Mouse (Mus musculus) forebrain, postnatal 0 days (tissue): Measurements from ENCODE around the gene A730071L15Rik. TPM values are rescaled to one million over a fixed set of nuclear protein-coding genes. Genes with fewer than 3 reads are reported as not detected.
A peak's percentile ranks its signal among the peaks of the same experiment; 100 is the strongest.

ENCODE experiments used
- ATAC-seq: fragments of 200-750 bp; cut with Nextera tagmentation; 2 replicates; pipeline ENCODE4 v1.8.0; 2017; ENCODE audit warnings: mild to moderate bottlenecking, moderate library complexity
- DNase-seq: peaks from one replicate; pipeline ENCODE4 v3.0.0-alpha.2; 2015
- H3K27ac ChIP-seq: fragments of 300-500 bp; sonication (generic); 2 replicates; pipeline ENCODE4 v1.5.1; 2014; ENCODE audit warnings: low read depth, mild to moderate bottlenecking, antibody characterized with exemption, low read length, moderate library complexity, mixed read lengths
- H3K27me3 ChIP-seq: fragments of 300-500 bp; sonication (generic); 2 replicates; pipeline ENCODE4 v1.6.1; 2014; ENCODE audit warnings: mild to moderate bottlenecking, low read length, mixed read lengths; ENCODE audit not compliant: insufficient read depth
- H3K36me3 ChIP-seq: fragments of 300-500 bp; sonication (generic); 2 replicates; pipeline ENCODE4 v1.6.1; 2014; ENCODE audit warnings: mild to moderate bottlenecking, moderate library complexity; ENCODE audit not compliant: insufficient read depth
- H3K4me1 ChIP-seq: fragments of 300-500 bp; sonication (generic); 2 replicates; pipeline ENCODE4 v1.6.1; 2014; ENCODE audit warnings: antibody characterized with exemption; ENCODE audit not compliant: insufficient read depth
- H3K4me2 ChIP-seq: fragments of 300-500 bp; sonication (generic); 2 replicates; pipeline ENCODE4 v1.6.1; 2014; ENCODE audit warnings: low read depth, mild to moderate bottlenecking, moderate library complexity
- H3K4me3 ChIP-seq: fragments of 300-500 bp; sonication (generic); 2 replicates; pipeline ENCODE4 v1.5.1; 2014; ENCODE audit warnings: low read depth, low read length, mixed read lengths
- H3K9ac ChIP-seq: fragments of 300-500 bp; sonication (generic); 2 replicates; pipeline ENCODE4 v1.6.1; 2014; ENCODE audit warnings: mild to moderate bottlenecking
- H3K9me3 ChIP-seq: fragments of 300-500 bp; sonication (generic); 2 replicates; pipeline ENCODE4 v1.6.1; 2016; ENCODE audit warnings: low read length
- CTCF ChIP-seq: sonication (generic); IDR thresholded peaks from 2 replicates; pipeline ENCODE4 v1.5.1; 2016; ENCODE audit warnings: antibody characterized with exemption, control low read depth, low read depth
- WGBS: fragments of 180-500 bp; shearing (Covaris S2); extraction: QIAGEN DNeasy Blood & Tissue Kit; methylation state at CpG from one replicate; pipeline ENCODE4 v1.1.7; 2014; 5-methylcytosine and 5-hydroxymethylcytosine counted together
- polyA plus RNA-seq: library from polyadenylated mRNA; unstranded; fragments of >200 nt; fragmentation: Nextera tagmentation; extraction: Ambion mirVana; gene quantifications from 2 replicates; pipeline ENCODE4 v1.2.1, GENCODE M21; 2015
- total RNA-seq: library from RNA; depleted of rRNA; stranded (reverse); fragments of >200 nt; gene quantifications from 2 replicates; pipeline ENCODE4 v1.2.3, GENCODE M21; 2014

Gene A730071L15Rik
- total and polyA plus RNA-seq, 2 experiments from 2014 or later = 0.29 to 0.44 TPM

GRCm38 (mm10) chr11:6169041-6169663 is 30.7 kb upstream of the A730071L15Rik start:
- Histone ChIP-seq H3K9me3 (no peaks in the 10 kb centered on the region), H3K4me1 (no peaks in the 10 kb centered on the region), H3K4me2 (no peak overlapping the region), H3K36me3 (no peaks in the 10 kb centered on the region), H3K27me3 (no peaks in the 10 kb centered on the region), H3K27ac (no peak overlapping the region), H3K4me3 (no peak overlapping the region), H3K9ac (no peak overlapping the region)
- WGBS = 79% methylated on average over 2 of the region's 2 CpGs
- no peak for TF ChIP-seq CTCF
- no peak for ATAC-seq
- DNase-seq = no peak

- Histone ChIP-seq H3K9ac (no peak overlapping the region), H3K9me3 (no peaks in the 10 kb centered on the region), H3K4me3 (no peak overlapping the region), H3K4me1 (peaks cover 14% of the 10 kb centered on the region; the same call in 1 of the 2 replicates), H3K36me3 (no peaks in the 10 kb centered on the region), H3K27ac (no peak overlapping the region), H3K27me3 (no peaks in the 10 kb centered on the region), H3K4me2 (no peak overlapping the region)
- no peak for ATAC-seq
- no peak for TF ChIP-seq CTCF
- no peak for DNase-seq
- WGBS = 77% methylated on average over 7 of the region's 7 CpGs
These were observed 25.1 kb upstream of the A730071L15Rik start for GRCm38 (mm10) chr11:6174719-6175118.

- no peaks in the 10 kb centered on the region for H3K27me3 ChIP-seq
- H3K27ac ChIP-seq = no peak overlapping the region
- ATAC-seq (no peak), DNase-seq (no peak)
- no peak overlapping the region for H3K4me2 ChIP-seq
- H3K4me3 ChIP-seq = no peak overlapping the region
- no peaks in the 10 kb centered on the region for H3K36me3 ChIP-seq
- H3K4me1 ChIP-seq = peaks cover 15% of the 10 kb centered on the region; the same call in 1 of the 2 replicates
- TF ChIP-seq CTCF = no peak
- 68% methylated on average over 1 of the region's 1 CpGs for WGBS
- no peaks in the 10 kb centered on the region for H3K9me3 ChIP-seq
- H3K9ac ChIP-seq = no peak overlapping the region
These were observed 24.3 kb upstream of the A730071L15Rik start for GRCm38 (mm10) chr11:6175506-6175905.

GRCm38 (mm10) chr11:6177781-6178420 is 21.9 kb upstream of the A730071L15Rik start:
- H3K27ac ChIP-seq = no peak overlapping the region
- 62% methylated on average over 8 of the region's 8 CpGs for WGBS
- ATAC-seq (no peak), DNase-seq (no peak)
- H3K9ac ChIP-seq = no peak overlapping the region
- no peak overlapping the region for H3K4me2 ChIP-seq
- no peaks in the 10 kb centered on the region for H3K27me3 ChIP-seq
- TF ChIP-seq CTCF = no peak
- peaks cover 17% of the 10 kb centered on the region for H3K4me1 ChIP-seq
- no peaks in the 10 kb centered on the region for H3K36me3 ChIP-seq
- no peak overlapping the region for H3K4me3 ChIP-seq
- no peaks in the 10 kb centered on the region for H3K9me3 ChIP-seq

- Histone ChIP-seq H3K36me3 (no peaks in the 10 kb centered on the region), H3K4me1 (peaks cover 21% of the 10 kb centered on the region), H3K27ac (peak overlapping the region; percentile 50), H3K9me3 (no peaks in the 10 kb centered on the region), H3K27me3 (no peaks in the 10 kb centered on the region), H3K4me2 (no peak overlapping the region), H3K4me3 (no peak overlapping the region), H3K9ac (peak overlapping the region; percentile 18; the same call in 1 of the 2 replicates)
- WGBS = 16% methylated on average over 2 of the region's 2 CpGs
- no peak for TF ChIP-seq CTCF
- ATAC-seq = peak; percentile 32; the same call in 1 of the 2 replicates
- DNase-seq = no peak
These were observed 21.1 kb upstream of the A730071L15Rik start for GRCm38 (mm10) chr11:6178673-6179166.

DNA sequence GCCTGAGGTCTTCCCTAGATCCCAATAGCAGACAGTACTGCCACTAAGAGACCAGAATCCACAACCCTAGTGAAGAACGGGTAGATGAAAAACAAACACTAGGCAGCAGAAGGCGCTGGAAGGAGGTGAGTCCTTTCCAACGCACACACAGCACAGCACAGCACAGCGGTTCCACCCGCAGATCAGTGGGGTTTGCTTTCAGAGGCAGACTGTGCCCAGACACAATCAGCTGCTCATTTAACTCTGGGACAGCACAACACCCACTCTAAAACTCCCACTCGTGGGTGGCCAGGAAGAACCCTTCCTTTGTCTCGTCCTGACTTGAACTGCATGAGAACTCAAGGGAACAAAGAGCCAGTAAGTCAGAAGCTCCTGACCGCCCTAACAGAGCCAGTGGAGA is 20.6 kb upstream of the A730071L15Rik start:
- Histone ChIP-seq H3K4me2 (no peak overlapping the region), H3K4me1 (peaks cover 21% of the 10 kb centered on the region), H3K4me3 (no peak overlapping the region), H3K9me3 (no peaks in the 10 kb centered on the region), H3K27me3 (no peaks in the 10 kb centered on the region), H3K27ac (peak overlapping the region; percentile 50), H3K36me3 (no peaks in the 10 kb centered on the region), H3K9ac (peak overlapping the region; percentile 18; the same call in 1 of the 2 replicates)
- TF ChIP-seq CTCF = 0 out of 2 replicates have a peak, but pooled peaks have one; percentile 12
- DNase-seq = no peak
- ATAC-seq = peak; percentile 34; the same call in 1 of the 2 replicates
- 16% methylated on average over 8 of the region's 8 CpGs for WGBS

GRCm38 (mm10) chr11:6180811-6181399 is 18.9 kb upstream of the A730071L15Rik start:
- no peak overlapping the region for H3K27ac ChIP-seq
- WGBS = 62% methylated on average over 6 of the region's 6 CpGs
- H3K27me3 ChIP-seq = no peaks in the 10 kb centered on the region
- no peaks in the 10 kb centered on the region for H3K9me3 ChIP-seq
- no peak overlapping the region for H3K4me3 ChIP-seq
- DNase-seq = no peak
- no peak overlapping the region for H3K9ac ChIP-seq
- no peaks in the 10 kb centered on the region for H3K36me3 ChIP-seq
- no peak for ATAC-seq
- TF ChIP-seq CTCF = no peak
- no peak overlapping the region for H3K4me2 ChIP-seq
- H3K4me1 ChIP-seq = peaks cover 21% of the 10 kb centered on the region
